Mouse (Mus musculus): ENCODE data around the gene Defb25.

GRCm38 (mm10) chr2:152638865-152639264 lies 16.0 kb upstream of the Defb25 start:
- no peak for TF ChIP-seq POLR2A (IDR thresholded peaks at IDR 0.05; ENCODE audit: borderline replicate concordance, extremely low read depth, insufficient read depth, insufficient read length, poor library complexity, severe bottlenecking)
- TF ChIP-seq CTCF (IDR thresholded peaks at IDR 0.05; ENCODE audit: borderline replicate concordance, extremely low read depth, insufficient read depth, insufficient read length) = no peak

Measured in brain, embryonic 14.5 days (tissue).